Comparison of ENCODE assay signal across 15 mouse cellular contexts in genomic region chr5:143674576-143674975, GRCm38 (mm10). TPM values are rescaled to one million over a fixed set of nuclear protein-coding genes. Genes with fewer than 3 reads are reported as not detected.
DNase-seq lines count a peak whose midpoint lies in the region; ATAC-seq and TF ChIP-seq lines count a peak whose summit lies in the region.
"Had no signal": no experiment of that assay in that cellular context is flagged by ENCODE, and none has a peak within 500 bp of the region (broad histone marks: within the 10 kb centered on the region; RNA-seq: fewer than 3 reads in every experiment).

No protein-coding gene starts in this region.

- peak; percentile 51 for DNase-seq in embryonic facial prominence, embryonic 14.5 days (ENCODE audit: low spot score)
- DNase-seq in embryonic facial prominence, embryonic 10.5 days (ENCODE audit: low spot score): no peak
- peak; percentile 51 to 63 for DNase-seq in adrenal gland, postnatal 36 days
- peak; percentile 26 for DNase-seq in mesoderm, embryonic 11.5 days (ENCODE audit: low read depth, low spot score)
- no peak for DNase-seq in lung, postnatal 0 days (ENCODE audit: low spot score)
- no peak for DNase-seq in layer of hippocampus, adult 2 months (ENCODE audit: low spot score in 2 of 2)
- DNase-seq: cerebellum, adult 18-20 months; heart, adult 11 months; kidney, adult 9 months; left cerebral cortex, postnatal 4 days; lung, adult 18-20 months had no signal

- no peak overlapping the region for H3K9ac ChIP-seq in embryonic facial prominence, embryonic 14.5 days (ENCODE audit: low read depth, low read length)
- H3K9ac ChIP-seq in lung, postnatal 0 days (replicated peaks; ENCODE audit: low read depth): no peak overlapping the region
- H3K9ac ChIP-seq: hindbrain, embryonic 14.5 days; midbrain, embryonic 13.5 days had no signal

- H3K36me3 ChIP-seq in embryonic facial prominence, embryonic 14.5 days (ENCODE audit: control insufficient read depth, insufficient read depth, low read length): no peaks in the 10 kb centered on the region
- no peaks in the 10 kb centered on the region for H3K36me3 ChIP-seq in embryonic facial prominence, embryonic 10.5 days (replicated peaks)
- H3K36me3 ChIP-seq in megakaryocyte, embryonic 14.5 days (replicated peaks; ENCODE audit: low read length): no peaks in the 10 kb centered on the region
- no peaks in the 10 kb centered on the region for H3K36me3 ChIP-seq in lung, postnatal 0 days (ENCODE audit: insufficient read depth, low read length)
- H3K36me3 ChIP-seq: midbrain, embryonic 13.5 days had no signal

- no peak for TF ChIP-seq EP300 in lung, postnatal 0 days (IDR thresholded peaks at IDR 0.05)

- no peaks in the 10 kb centered on the region for H3K9me3 ChIP-seq in embryonic facial prominence, embryonic 14.5 days (ENCODE audit: control insufficient read depth, low read length)
- no peaks in the 10 kb centered on the region for H3K9me3 ChIP-seq in embryonic facial prominence, embryonic 10.5 days
- H3K9me3 ChIP-seq in megakaryocyte, embryonic 14.5 days: no peaks in the 10 kb centered on the region
- no peaks in the 10 kb centered on the region for H3K9me3 ChIP-seq in lung, postnatal 0 days (ENCODE audit: low read length)
- H3K9me3 ChIP-seq: midbrain, embryonic 13.5 days had no signal

- no peak overlapping the region for H3K4me3 ChIP-seq in embryonic facial prominence, embryonic 14.5 days (ENCODE audit: low read depth, low read length)
- H3K4me3 ChIP-seq in embryonic facial prominence, embryonic 10.5 days: no peak overlapping the region
- H3K4me3 ChIP-seq in megakaryocyte, embryonic 14.5 days (replicated peaks): peak overlapping the region; percentile 59
- no peak overlapping the region for H3K4me3 ChIP-seq in lung, postnatal 0 days (ENCODE audit: low read depth, low read length)
- H3K4me3 ChIP-seq in layer of hippocampus, adult 2 months: no peak overlapping the region
- H3K4me3 ChIP-seq: midbrain, embryonic 13.5 days had no signal

- no peak for ATAC-seq in embryonic facial prominence, embryonic 14.5 days (ENCODE audit: low read depth)
- ATAC-seq in megakaryocyte, adult 5-6 weeks (ENCODE audit: poor library complexity, severe bottlenecking): no peak
- ATAC-seq in lung, postnatal 0 days: no peak
- ATAC-seq: midbrain, embryonic 13.5 days had no signal

- H3K27me3 ChIP-seq in embryonic facial prominence, embryonic 14.5 days (replicated peaks; ENCODE audit: control insufficient read depth, insufficient read depth, low read length): no peaks in the 10 kb centered on the region
- no peaks in the 10 kb centered on the region for H3K27me3 ChIP-seq in embryonic facial prominence, embryonic 10.5 days (replicated peaks; ENCODE audit: low read depth, poor library complexity, severe bottlenecking)
- no peaks in the 10 kb centered on the region for H3K27me3 ChIP-seq in megakaryocyte, embryonic 14.5 days (replicated peaks)
- no peaks in the 10 kb centered on the region for H3K27me3 ChIP-seq in lung, postnatal 0 days (replicated peaks; ENCODE audit: insufficient read depth, low read length)
- H3K27me3 ChIP-seq: midbrain, embryonic 13.5 days had no signal

- H3K4me1 ChIP-seq in embryonic facial prominence, embryonic 14.5 days (ENCODE audit: control insufficient read depth, insufficient read depth, low read length): peaks cover 14% of the 10 kb centered on the region
- peaks cover 24% of the 10 kb centered on the region for H3K4me1 ChIP-seq in embryonic facial prominence, embryonic 10.5 days
- peaks cover 85% of the 10 kb centered on the region for H3K4me1 ChIP-seq in megakaryocyte, embryonic 14.5 days
- peaks cover 20% of the 10 kb centered on the region; the same call in 1 of the 2 replicates for H3K4me1 ChIP-seq in lung, postnatal 0 days (ENCODE audit: insufficient read depth, low read depth, low read length)
- H3K4me1 ChIP-seq: midbrain, embryonic 13.5 days had no signal

- no peak overlapping the region for H3K27ac ChIP-seq in embryonic facial prominence, embryonic 14.5 days (replicated peaks; ENCODE audit: low read depth, low read length)
- no peak overlapping the region for H3K27ac ChIP-seq in embryonic facial prominence, embryonic 10.5 days (replicated peaks)
- H3K27ac ChIP-seq in lung, postnatal 0 days (ENCODE audit: low read length): no peak overlapping the region
- H3K27ac ChIP-seq in layer of hippocampus, adult 2 months: no peak overlapping the region
- H3K27ac ChIP-seq: hindbrain, embryonic 14.5 days; midbrain, embryonic 13.5 days had no signal

- H3K4me2 ChIP-seq in embryonic facial prominence, embryonic 14.5 days (ENCODE audit: low read depth, low read length): no peak overlapping the region
- H3K4me2 ChIP-seq in lung, postnatal 0 days (replicated peaks; ENCODE audit: low read depth, low read length): no peak overlapping the region
- H3K4me2 ChIP-seq: hindbrain, embryonic 14.5 days; midbrain, embryonic 13.5 days had no signal

- TF ChIP-seq CTCF in lung, postnatal 0 days (IDR thresholded peaks at IDR 0.05): no peak
- no peak for TF ChIP-seq CTCF in layer of hippocampus, adult 2 months (conservative IDR thresholded peaks at IDR 0.05)

- WGBS in embryonic facial prominence, embryonic 14.5 days: 69% methylated on average over 5 of the region's 5 CpGs
- 87% methylated on average over 5 of the region's 5 CpGs for WGBS in embryonic facial prominence, embryonic 10.5 days
- 65% methylated on average over 5 of the region's 5 CpGs for WGBS in lung, postnatal 0 days

RNA-seq across cellular contexts. Expression of gene Cyth3, which starts 52.3 kb away (rescaled TPM):
- 52.0 and 61.2 TPM in 2 replicates for polyA plus RNA-seq in embryonic facial prominence, embryonic 14.5 days (2014; fragmentation: Nextera tagmentation; extraction: Ambion mirVana)
- 40.4 and 48.1 TPM in 2 replicates for polyA plus RNA-seq in embryonic facial prominence, embryonic 10.5 days (2016; fragmentation: Nextera tagmentation; extraction: Ambion mirVana)
- 4.7 and 5.8 TPM in 2 replicates for polyA plus RNA-seq in megakaryocyte, embryonic 14.5 days (2012; ENCODE audit: insufficient read depth, low replicate concordance)
- 5.4 and 6.5 TPM in 2 replicates for total RNA-seq in megakaryocyte, adult 5-6 weeks (2015)
- total RNA-seq in megakaryocyte, adult 5-6 weeks (2017): 7.5 and 8.9 TPM in 2 replicates
- 100 to 1,000 TPM; 120 to 180 TPM for total RNA-seq in adrenal gland, postnatal 36 days (2021)
- 87.3 and 96.6 TPM in 2 replicates for polyA plus RNA-seq in lung, postnatal 0 days (2015; fragmentation: Nextera tagmentation; extraction: Ambion mirVana)
- total RNA-seq in layer of hippocampus, adult 2 months (2021): 10 to 100 TPM; 43.7 to 46.1 TPM

RNA-seq across cellular contexts. Expression of gene Usp42, which starts 57.5 kb away (rescaled TPM):
- polyA plus RNA-seq in embryonic facial prominence, embryonic 14.5 days (2014; fragmentation: Nextera tagmentation; extraction: Ambion mirVana): 18.1 and 19.2 TPM in 2 replicates
- 30.1 and 31.9 TPM in 2 replicates for polyA plus RNA-seq in embryonic facial prominence, embryonic 10.5 days (2016; fragmentation: Nextera tagmentation; extraction: Ambion mirVana)
- polyA plus RNA-seq in megakaryocyte, embryonic 14.5 days (2012; ENCODE audit: insufficient read depth, low replicate concordance): 3.0 and 8.2 TPM in 2 replicates
- total RNA-seq in megakaryocyte, adult 5-6 weeks (2015): 14.8 and 16.0 TPM in 2 replicates
- 7.7 and 8.0 TPM in 2 replicates for total RNA-seq in megakaryocyte, adult 5-6 weeks (2017)
- total RNA-seq in adrenal gland, postnatal 36 days (2021): 10 to 100 TPM; 13.2 to 14.9 TPM
- 7.9 and 8.5 TPM in 2 replicates for polyA plus RNA-seq in lung, postnatal 0 days (2015; fragmentation: Nextera tagmentation; extraction: Ambion mirVana)
- 10 to 100 TPM; 20.2 to 20.8 TPM for total RNA-seq in layer of hippocampus, adult 2 months (2021)

Comparison
In these comparisons a context has a peak if more than half of its experiments do, and no peak if none do; other contexts are left out.
1. DNase-seq: peak in embryonic facial prominence, embryonic 14.5 days (single experiment), adrenal gland, postnatal 36 days (2 of 2) and mesoderm, embryonic 11.5 days (single experiment); none in embryonic facial prominence, embryonic 10.5 days (single experiment), lung, postnatal 0 days (single experiment) and layer of hippocampus, adult 2 months (0 of 2).